Mouse (Mus musculus) cerebellum, adult 11 months (tissue): ENCODE data around the gene Ccdc91.

ENCODE experiments used
- DNase-seq: peaks from one replicate; pipeline ENCODE4 v3.0.0; 2022

Ccdc91 gene

DNA sequence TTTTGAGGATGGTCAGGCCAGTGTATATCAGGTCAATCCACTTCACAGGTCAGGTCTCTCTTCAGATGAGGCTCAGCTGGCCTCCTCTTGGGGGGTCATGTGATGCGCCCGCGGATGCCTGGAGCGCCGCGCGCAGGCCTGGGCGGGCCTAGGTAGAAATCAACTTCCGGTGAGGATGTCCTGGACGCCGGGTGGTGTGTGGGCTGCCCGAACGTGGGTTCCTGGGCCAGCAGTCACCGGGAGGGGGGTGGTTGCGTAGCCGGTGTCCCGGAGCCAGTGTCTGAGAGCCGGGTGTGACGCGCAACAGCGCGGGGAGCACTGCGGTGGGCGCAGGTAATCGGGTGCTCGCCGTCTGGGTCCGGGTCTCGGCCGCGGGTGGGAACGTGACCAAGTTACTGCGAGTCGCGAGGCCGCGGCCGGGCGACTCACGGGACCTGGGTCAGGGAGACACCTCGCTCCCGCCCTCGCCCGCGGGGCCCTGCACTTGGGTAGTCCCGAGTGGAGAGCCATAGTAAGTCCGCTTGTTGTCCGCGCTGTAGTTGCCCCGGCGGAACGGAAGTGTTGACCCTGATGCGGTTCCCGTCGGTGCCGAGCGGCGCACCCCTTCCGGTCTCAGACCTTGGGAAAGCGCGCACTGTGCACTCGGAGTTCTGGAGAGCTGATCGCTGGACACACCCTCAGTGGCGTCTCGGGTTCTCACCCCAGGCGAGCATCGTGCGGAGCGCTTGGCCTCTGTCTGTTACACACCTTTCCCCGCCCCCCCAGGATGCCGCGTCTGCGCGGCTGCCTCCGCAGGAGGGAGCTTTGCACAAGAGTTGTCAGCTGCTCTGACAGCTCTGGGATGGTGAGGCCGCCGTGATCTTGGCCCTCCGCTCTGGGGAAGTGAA lies at the start of gene Ccdc91:
Gene Ccdc91, plus strand, starts transcription at position 102 of the 887 bp plus-strand sequence.
- DNase-seq: peak; percentile 90

DNA sequence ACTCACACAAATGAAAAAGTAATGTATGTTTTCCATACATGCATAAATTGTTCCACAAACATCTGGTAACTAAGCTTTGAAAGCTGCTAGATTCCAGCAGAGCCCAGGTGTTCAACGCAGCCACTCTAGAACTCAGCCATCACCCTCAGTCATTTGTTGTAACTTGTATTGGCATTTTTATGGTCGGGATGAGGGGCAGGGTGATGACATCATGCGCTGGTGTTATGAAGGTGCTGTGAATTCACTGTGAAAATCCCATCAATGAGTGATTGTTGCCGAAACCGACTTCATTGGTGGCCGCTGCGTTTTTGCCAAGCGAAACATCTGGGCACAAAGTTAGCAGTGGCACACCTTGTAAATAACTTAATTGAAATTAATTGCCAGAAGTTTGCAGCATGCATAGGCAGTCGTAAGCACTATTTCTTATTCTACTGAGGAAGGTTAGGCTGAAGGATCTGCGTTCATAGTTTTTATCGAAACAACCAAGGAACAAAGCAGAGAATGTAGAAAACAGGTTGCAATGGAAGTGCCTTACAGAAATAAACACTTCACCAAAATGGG lies 48.6 kb upstream of the Ccdc91 start:
- DNase-seq: no peak

DNA sequence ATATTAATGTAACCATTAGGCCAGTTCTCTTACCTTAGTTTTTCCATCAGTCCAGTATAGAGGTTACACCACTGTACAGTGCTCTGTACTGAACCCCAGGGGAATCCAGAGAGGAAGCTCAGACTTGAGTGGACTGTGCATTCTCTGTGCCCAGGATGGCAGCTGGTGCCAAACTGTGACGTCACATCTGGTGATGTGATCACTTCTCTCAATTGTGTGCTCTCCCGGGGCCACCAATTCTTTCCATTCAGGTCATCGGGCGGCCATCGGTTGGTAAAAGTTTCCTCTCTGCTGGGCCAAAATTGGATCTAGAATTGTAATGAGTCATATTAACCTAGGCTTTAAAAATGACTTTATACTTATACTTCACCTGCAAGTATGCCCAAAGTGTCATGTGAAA lies 19.9 kb upstream of the Ccdc91 start:
- no peak for DNase-seq

DNA sequence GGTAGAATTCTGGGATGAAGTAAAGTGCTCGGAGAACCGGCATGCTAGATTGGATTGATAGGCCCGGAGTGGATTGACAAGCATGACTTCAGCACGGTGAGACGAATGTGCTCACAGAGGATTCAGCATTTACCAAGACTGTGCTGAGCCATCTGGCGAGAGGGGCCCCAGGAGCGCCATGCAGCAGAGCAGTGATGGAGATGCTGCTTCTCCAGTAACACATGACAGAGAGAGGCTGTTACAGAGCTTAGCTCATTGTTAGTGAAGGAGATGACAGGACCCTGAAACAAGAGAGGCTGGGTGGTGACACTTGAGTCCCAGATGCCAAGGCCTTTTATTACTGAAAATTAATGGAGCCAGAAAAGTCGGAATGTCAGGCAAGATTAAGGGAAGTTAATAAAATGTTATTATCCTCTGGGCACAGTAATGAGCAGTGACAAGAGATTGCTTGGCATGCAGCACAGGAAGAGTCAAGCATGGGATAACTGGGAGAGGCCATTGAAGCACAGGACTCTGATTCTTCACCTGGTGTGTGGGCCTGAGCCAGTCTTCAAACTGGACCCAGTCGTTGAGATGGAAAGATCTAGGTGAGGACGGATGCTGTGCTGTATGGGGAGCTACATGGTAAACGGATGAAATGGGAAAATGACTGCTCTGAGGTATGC lies 16.9 kb upstream of the Ccdc91 start:
- no peak for DNase-seq

DNA sequence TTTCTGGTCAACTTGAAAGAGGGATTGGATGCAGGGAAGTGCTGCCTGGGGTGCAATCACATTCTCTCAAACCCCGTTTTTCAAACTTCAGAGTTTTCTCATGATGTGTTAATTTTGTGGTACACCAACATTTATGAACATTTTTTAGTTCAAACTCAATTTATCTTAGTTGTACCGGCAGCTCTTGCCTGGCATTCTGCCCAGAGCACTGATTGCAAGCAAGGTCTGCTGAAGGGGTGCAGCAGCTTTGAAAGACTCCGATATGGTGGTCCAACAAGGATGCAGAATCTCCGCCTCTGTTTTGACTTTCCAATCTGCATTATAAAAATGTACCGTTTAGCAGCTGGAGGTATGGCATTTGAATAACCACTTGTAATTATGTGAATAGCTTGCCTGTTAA lies 5.6 kb upstream of the Ccdc91 start:
- no peak for DNase-seq

DNA sequence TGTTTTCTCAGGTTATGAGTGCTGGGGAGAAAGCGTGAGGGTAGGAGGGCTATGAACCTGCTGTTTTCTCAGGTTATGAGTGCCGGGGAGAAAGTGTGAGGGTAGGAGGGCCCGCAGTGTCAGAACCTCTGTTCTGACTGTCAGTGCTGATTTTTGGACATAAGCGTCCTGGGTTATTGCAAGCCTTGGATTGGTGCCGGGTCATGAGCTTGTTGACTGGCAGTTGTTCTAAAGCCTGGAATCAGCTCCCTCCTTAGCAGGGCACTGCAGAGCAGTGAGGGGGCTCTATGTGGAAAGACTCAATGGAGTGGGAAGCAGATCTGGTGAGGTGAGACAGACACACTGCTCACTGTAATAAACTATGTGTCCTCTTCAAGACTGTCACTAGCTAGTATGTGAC lies 5.5 kb downstream of the Ccdc91 start:
- no peak for DNase-seq

DNA sequence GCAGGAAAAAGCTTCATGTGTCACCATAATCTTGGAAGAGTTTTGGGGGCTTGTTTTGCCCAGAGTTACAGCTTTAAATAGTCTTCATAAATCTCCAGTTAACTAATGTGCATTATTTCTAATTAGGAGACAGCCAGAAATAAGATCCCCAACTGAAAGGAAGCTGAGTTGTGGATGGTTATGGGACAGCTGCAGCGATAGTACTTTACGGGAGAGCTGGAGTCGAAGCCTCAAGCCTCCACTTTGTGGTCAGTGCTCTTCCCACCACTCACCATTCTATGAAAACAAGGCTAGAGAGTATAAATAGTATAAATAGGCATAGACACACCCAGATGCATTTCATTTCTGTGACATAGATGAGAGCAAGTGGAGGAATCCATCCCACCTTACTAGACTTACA lies 14.5 kb downstream of the Ccdc91 start:
- no peak for DNase-seq

DNA sequence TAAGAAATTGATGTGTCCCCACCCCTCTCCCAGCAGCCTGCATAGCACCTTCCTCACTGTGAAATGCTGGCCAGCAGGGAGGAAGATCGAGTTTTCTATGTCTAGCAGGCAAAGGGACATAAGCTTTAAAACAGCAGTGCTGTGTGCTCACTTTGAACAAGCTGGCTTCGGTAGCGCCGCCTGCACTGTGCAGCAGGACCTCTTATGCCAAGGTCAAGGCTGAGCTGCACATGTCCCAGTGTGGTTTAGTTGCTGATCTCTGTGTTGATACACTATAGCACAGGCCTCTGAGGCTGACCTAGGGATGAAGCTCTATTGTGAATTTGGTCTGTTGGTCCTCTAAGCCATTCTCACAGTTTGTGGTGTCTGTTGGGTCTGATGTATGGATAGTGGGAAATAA lies 16.9 kb downstream of the Ccdc91 start:
- no peak for DNase-seq

DNA sequence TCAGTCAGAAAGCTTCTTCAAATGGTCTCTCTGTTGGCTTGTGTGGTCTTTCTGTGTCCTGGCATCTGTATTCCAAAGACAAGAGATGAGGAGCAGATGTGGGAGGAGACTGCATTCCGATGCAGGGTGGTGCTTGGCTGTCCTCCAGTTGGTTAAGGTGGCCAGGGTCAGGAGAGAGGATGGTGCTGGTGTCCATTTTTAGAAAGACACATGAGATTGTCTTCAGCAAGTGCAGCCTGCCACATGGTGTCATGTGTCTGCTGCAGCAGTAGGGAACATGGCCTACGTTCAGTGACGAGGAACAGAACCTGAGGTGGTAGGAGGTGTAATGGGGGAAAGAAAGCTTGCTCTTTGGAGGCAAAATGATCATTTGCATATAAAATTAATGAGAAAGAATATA lies 25.8 kb downstream of the Ccdc91 start:
- no peak for DNase-seq

DNA sequence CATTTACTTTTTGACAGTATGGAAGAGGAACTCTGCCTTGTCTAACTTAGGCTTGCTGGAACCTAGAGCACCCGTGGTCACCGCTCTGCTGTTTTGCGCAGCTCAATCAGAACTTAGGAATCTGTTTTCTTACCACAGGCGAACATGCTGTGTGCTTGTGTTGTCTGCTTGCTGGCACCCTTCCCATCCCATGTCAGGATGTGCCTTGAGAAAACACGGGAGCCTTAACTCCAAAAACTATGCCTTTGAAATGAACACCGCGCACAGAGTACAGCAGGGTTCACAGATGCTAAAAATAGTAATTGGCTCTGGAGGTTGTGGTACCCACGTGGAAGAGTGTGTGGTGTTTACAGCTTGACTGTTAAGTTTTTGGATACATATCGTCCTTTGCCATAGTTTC lies 30.4 kb downstream of the Ccdc91 start:
- DNase-seq: no peak

DNA sequence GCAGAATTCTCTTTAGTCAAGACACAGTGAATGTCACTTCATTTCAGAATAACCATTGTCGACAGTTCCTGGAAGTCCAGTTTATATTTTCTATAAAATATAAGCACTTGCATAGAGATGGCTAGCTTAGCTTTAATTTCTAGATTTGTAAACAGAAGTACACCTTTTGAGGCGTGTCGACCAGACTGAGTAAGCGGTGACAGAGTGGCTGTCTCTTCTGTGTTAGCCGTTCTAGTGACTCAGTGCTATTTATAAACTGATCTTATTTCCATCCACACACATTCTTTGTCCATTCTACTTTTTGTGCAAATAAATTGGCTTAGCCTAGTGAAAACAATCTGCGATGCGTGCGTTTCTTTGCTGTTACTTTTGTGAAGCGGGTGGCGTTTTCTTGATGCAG lies 30.9 kb downstream of the Ccdc91 start:
- no peak for DNase-seq

DNA sequence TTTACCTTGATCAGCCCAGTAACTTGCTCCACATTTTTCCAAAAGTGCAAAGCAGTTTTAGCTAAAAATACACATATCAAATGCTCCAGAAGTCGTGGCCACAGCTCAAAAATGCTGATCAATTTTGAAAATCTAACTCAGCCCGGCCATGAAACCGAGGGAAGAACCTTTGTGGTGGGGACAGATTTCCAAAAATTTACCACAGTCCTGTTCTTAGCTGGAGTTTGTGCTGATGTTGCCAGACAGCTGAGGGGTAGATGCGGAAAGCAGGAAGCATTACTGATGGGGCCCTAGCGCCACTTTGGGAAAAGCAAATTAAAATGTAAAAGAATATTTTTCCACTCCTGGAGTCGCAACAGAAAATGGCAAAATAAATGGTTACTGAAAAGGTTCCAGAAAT lies 31.6 kb downstream of the Ccdc91 start:
- DNase-seq: no peak

DNA sequence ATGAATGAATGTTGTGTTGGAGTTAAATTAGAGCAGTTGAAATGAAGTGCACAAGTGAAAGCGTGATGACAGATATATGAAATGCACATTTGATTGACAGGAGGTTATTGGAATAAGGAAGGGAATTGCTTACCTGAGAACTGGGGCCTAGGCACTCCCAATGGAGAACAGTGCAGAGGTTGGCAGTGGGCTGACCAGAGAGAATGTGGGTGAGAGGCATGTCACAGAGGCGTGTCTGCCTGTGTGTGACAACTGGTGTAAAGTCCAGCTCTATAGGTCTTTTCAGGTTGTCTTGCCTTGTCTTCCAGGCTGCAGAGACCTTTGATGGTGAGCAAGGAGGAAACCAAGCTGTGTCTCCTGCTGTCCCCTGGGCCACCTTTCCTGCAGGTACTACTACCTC lies 34.9 kb downstream of the Ccdc91 start:
- no peak for DNase-seq

DNA sequence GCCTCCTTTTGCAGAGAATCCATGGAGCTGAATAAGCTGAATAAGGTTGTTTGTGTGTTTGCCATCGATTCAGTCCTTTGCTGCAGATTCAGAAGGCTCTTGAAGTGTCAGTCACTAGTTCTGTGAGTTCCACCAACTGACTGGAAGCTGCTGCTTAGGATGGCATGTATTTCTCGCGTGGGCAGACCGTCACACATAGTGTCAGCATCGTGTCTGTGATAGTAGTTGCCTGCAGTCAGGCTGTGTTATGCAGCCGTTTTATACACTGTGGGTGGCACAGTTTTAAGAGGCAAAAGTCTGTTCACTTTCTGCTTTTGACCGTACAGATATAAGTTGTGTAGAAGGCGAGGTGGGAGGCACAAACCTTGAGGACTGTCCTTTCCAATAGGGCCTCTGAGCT lies 42.3 kb downstream of the Ccdc91 start:
- no peak for DNase-seq

DNA sequence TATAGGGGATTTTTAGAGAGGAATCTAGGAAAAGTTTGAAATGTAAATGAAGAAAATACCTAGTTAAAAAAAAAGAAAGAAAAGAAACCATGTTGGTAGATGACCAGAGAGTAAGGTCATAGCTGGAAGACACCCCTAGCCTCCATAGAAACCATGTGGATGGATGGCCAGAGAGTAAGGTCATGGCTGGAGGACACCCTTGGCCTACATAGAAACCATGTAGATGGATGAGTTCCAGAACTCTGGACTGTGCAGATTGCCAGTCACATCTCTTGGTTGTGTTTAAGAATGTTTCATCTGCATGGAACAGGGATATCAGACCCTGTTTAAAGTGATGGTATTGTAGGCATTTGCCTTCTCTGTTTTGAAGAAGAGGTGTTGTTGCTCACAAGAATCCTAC lies 49.6 kb downstream of the Ccdc91 start:
- no peak for DNase-seq

DNA sequence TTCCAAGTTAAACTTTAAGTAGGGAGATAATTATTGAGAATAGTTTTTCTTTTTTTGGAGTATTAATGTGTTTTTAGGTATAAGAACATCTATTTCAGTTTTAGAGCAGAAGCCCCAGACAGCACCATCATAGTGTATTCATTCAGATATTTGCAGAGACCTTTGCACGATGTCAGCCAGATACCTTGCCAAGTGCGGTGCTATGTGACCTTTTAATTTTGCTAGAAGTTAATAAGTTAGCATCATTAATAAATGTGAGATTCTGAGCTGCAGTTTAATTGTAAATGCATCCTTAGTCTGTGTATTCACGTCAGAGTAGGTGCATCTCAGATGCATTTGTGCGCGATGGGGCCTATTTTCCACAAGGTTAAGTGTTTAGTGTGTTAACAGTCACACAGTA lies 59.3 kb downstream of the Ccdc91 start:
- DNase-seq: no peak

DNA sequence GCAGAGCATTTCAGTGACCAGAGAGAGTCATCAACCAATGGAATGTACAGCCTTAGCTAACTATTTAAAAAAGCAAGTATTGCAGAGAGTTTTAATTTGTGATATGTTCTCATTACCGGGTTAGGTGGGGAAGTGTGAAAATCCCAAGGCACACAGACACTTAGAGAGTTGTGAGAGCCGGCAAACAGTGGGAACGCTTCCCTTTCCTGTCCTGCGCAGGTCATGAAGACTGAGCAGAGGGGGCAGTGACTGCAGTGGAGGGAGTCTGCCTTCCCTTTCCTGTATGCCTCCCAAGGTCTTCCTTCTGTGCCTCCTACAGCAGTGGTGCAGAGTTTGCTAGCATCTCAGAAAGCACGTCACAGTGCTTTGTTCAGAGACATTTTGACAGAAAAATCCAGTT lies 62.6 kb downstream of the Ccdc91 start:
- no peak for DNase-seq

DNA sequence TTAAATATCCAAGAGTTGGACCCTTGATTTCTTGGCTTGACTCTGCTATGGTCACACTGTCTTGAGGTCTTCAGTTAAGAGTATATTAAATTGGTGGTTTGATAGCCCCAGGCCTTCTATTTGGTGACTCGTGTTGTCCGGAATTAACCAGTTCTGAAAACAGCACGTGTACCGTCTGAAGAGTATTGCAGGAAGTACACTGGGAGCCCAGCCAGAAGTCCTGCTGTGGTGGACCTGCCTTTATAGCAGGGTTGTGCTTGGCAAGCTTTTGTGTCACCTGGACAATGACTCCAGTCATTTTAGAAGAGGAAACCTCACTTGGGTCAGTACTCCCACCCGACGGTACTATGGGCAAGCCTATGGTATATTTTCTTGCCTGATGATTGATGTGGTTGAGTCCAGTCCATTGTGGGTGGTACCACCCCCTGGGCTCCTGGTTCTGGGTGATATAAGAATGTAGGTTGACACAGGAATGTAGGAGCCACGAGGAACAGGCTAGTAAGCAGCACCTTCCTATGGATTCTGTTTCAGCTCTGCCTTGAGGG lies 63.5 kb downstream of the Ccdc91 start:
- DNase-seq: no peak

DNA sequence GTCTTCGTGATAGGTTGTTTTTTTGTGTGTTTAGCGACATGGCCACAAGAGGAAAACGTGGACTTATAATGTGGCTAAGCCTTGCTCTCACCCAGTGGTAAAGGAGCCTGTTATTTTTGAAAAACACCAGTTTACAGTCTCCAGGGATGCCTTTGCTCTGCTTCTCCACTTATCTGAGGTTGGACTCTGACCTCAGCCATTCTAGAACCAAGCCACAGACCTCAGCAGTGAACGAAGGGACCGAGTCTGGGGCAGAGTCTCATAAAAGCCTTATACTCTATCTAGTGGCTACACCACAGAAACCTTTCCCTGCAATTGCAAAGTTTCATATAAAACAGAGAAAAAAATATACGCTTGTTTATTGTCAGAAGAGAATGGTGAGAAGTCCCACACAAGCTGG lies 65.3 kb downstream of the Ccdc91 start:
- no peak for DNase-seq

DNA sequence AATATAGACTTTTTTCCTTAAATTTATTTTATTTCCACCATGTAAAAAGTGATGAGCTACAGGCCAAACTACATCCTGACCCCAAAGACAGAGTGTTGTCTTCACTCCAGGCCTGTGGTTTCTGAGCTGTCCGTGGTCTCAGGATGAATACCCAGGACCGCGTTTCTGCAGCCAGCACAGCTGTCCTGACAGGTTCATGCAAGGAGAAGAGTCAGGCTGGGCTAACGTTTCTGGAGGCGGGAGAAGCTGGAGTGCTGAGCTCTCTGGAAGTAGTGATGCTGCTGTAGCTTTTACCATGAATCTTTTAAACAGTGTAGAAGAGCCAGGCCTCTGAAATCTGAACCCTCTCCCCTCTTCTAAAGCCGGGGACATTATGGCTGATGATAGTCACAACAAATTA lies 80.0 kb downstream of the Ccdc91 start:
- no peak for DNase-seq

DNA sequence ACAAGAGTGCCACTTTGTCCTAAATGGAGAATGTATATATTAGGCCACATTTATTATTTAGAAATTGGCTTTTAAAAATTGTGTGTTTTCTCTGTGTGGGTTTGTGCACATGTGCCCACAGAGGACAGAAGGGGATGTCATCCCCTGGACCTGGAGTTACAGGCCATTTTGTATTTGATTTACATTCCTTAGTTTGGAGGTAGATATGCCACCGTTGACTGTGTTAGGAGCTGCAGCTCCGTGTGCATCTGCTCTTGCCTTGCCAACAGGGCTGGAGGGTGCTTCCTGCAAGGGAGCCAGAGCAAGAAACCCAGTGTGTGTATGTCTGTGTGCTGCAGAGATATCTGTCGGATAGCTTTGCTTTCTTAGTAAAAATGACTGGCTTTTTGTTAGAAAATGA lies 83.7 kb downstream of the Ccdc91 start:
- no peak for DNase-seq

DNA sequence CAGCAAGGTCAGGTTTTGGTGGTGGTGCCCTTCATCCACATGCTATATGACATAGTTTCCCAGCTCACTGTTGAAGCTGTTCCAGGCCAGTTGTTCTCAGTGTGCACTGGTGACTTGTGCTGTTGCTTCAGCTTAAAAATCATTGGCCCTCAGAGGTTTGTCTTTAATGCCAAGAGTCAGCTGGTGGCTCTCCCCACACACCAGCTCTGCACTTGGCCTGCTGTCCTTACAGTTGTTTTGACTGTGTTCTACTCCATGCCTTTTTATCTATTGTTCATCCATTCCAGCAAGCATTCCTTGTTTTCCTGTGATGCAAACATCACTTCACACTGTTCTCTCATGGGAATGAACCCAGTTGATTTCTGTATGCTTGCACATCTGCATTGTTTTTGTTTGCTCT lies 84.8 kb downstream of the Ccdc91 start:
- DNase-seq: no peak

DNA sequence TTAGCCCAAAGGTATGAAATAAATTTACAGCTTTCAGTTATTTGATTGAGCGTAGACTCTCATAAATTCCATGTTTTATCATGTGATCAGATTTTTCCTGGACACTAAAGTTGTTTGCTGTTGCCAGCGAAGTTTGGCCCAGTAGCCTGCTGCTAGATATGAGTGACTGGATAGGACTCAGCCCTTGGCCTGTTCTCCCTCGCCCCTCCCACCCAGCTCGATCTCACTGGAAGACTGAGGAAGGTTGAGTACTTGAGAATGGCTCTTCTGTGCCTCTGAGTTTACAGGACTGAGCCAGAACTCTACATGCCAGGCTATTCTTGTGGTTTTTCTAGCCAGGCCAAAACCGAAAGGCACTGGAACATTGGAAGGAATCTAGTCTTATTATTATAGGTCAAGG lies 93.6 kb downstream of the Ccdc91 start:
- DNase-seq: no peak

DNA sequence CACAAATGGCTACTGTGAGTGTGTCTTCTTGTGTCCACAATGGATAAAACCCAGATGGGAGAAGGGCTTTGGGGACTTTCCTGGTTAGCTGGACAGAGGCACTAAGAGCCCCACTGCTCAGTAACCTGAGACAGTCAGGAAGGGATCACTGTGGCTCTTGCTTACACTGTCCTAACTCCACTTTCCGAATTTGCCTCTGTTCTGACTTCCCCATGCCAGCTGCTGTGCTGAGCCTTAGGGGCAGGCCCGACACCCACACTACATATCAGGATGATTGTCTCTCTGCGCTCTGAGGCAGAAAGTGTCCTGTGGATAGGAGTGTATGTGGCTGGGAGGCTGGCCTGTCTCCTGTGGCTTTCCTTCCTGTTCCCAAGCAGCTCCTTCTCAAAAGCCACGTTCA lies 97.5 kb downstream of the Ccdc91 start:
- no peak for DNase-seq
